Mouse (Mus musculus): ENCODE data around the gene Tpp1.

- TF ChIP-seq POLR2A (IDR thresholded peaks at IDR 0.05; ENCODE audit: low read depth, low read length) (no peak), CTCF (conservative IDR thresholded peaks at IDR 0.05; ENCODE audit: insufficient read depth, insufficient read length, low read depth, low read length) (no peak)
Measured at GRCm38 (mm10) chr7:105753281-105753680, 1.2 kb upstream of the Tpp1 start.
